Mouse (Mus musculus) MEL (cell line): ENCODE measurements at regions not wholly inside any gene's neighbourhood (a gene's known extent, or its start where the extent isn't known, plus 50 kb on each side); places are given as distances from the start of the nearest gene placed in this dataset.

Source experiments
- CHD1 ChIP-seq: IDR thresholded peaks from 2 replicates; pipeline ENCODE4 v1.6.1; 2012; ENCODE audit warnings: low read depth, mild to moderate bottlenecking, inconsistent platforms, low read length, improper control_type of control experiment
- CTCF ChIP-seq, 3 experiments: IDR thresholded peaks in 2 of 3; conservative IDR thresholded peaks in 1 of 3; 2 replicates each; pipeline ENCODE4 v1.5.1; 2011 to 2012; ENCODE audit warnings: low read length in 3 of 3, low read depth in 2 of 3, mild to moderate bottlenecking in 2 of 3, improper control_type of control experiment in 1 of 3, inconsistent platforms in 1 of 3, mixed read lengths in 1 of 3, moderate library complexity in 1 of 3; ENCODE audit not compliant: control insufficient read depth in 1 of 3, insufficient read depth in 1 of 3, poor library complexity in 1 of 3, severe bottlenecking in 1 of 3
- EP300 ChIP-seq, 2 experiments: IDR thresholded peaks; 2 replicates each; pipeline ENCODE4 v1.6.1; 2011; ENCODE audit warnings: improper control_type of control experiment in 2 of 2, low read length in 2 of 2, low read depth in 1 of 2, mild to moderate bottlenecking in 1 of 2
- KAT2A ChIP-seq: conservative IDR thresholded peaks from 2 replicates; pipeline ENCODE4 v1.6.1; 2012; ENCODE audit warnings: low read depth, low read length, improper control_type of control experiment, inconsistent platforms
- MAX ChIP-seq: IDR thresholded peaks from 2 replicates; pipeline ENCODE4 v1.6.1; 2011; ENCODE audit warnings: low read length, improper control_type of control experiment
- NELFE ChIP-seq: IDR thresholded peaks from 2 replicates; pipeline ENCODE4 v1.6.1; 2011; ENCODE audit warnings: low read depth, low read length, improper control_type of control experiment
- POLR2A ChIP-seq, 2 experiments: IDR thresholded peaks; 2 replicates each; pipeline ENCODE4 v1.6.1; 2011 to 2012; ENCODE audit warnings: low read length in 2 of 2, mild to moderate bottlenecking in 2 of 2, control low read depth in 1 of 2, improper control_type of control experiment in 1 of 2, low read depth in 1 of 2, moderate library complexity in 1 of 2; ENCODE audit not compliant: control insufficient read depth in 1 of 2, insufficient read depth in 1 of 2, poor library complexity in 1 of 2
- SIN3A ChIP-seq: IDR thresholded peaks from 2 replicates; pipeline ENCODE4 v1.6.1; 2012; ENCODE audit warnings: low read length, improper control_type of control experiment, inconsistent platforms
- TBP ChIP-seq: IDR thresholded peaks from 2 replicates; pipeline ENCODE4 v1.8.0; 2011; ENCODE audit warnings: low read depth, low read length, improper control_type of control experiment

DNA sequence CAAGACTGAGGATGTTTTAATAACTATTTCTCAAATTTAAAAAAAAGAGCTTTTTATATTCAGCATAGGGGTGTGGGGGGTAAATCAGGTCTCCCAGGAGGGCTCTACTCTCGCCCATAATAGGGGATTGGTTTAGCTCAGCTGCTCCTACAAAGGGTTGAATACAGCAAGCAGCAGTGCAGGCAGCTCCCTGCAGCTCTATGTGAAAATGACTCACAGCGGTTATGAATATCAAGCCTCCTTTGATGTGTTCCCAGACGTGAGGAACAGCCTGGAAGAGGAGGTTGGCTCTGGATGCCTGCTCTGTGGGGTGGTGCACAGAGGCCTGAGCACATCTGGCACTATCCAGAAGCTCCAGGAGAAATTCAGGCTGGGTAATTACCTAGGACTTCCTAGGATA, 192.3 kb downstream of the Dad1 start:
- TF ChIP-seq POLR2A (IDR thresholded peaks at IDR 0.05; ENCODE audit: control insufficient read depth in 1 of 2, insufficient read depth in 1 of 2, low read depth in 1 of 2, low read length in 2 of 2, poor library complexity in 1 of 2) (no peak), CTCF (IDR thresholded peaks at IDR 0.05 in 2 of 3, conservative IDR thresholded peaks at IDR 0.05 in 1 of 3; ENCODE audit: control insufficient read depth in 1 of 3, insufficient read depth in 1 of 3, low read depth in 2 of 3, low read length in 3 of 3, poor library complexity in 1 of 3, severe bottlenecking in 1 of 3) (no peak), KAT2A (no peak), NELFE (no peak), SIN3A (no peak), TBP (no peak), EP300 (IDR thresholded peaks at IDR 0.05; ENCODE audit: low read depth in 1 of 2, low read length in 2 of 2) (no peak), CHD1 (no peak), MAX (no peak)
